In the genomic region with DNA sequence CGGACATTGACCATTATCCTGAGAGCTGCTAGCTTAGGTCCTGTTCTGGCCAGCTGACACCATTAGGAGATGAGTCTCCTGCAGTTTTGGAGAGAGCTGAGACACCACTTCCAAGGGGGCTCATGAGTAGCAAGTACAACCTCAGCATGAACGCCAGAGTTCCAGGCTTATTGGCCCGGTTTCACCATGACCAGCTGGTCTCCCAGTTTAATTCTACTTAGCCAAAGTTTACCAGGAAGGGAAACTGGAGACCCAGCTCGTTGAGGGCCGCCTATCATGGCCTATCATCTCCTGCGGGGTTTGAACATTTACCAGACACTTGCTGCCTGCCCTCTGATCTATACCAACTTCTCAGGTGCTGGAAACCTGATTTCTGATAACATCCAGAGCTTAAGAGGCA, we compare ENCODE assay signal across 9 mouse cellular contexts. TPM values are rescaled to one million over a fixed set of nuclear protein-coding genes. Genes with fewer than 3 reads are reported as not detected.
DNase-seq lines count a peak whose midpoint lies in the region; ATAC-seq lines count a peak whose summit lies in the region.
"Had no signal": no experiment of that assay in that cellular context is flagged by ENCODE, and none has a peak within 500 bp of the region (broad histone marks: within the 10 kb centered on the region; RNA-seq: fewer than 3 reads in every experiment).

No protein-coding gene starts in this region.

- WGBS in neural tube, embryonic 11.5 days, result 51% methylated on average over 6 of the region's 6 CpGs
- 16% methylated on average over 6 of the region's 6 CpGs for WGBS in intestine, embryonic 15.5 days
- WGBS in stomach, embryonic 16.5 days, result 24% methylated on average over 6 of the region's 6 CpGs

- no peak overlapping the region for H3K4me2 ChIP-seq in neural tube, embryonic 11.5 days (ENCODE audit: low read depth)
- peak overlapping the region; percentile 10; the same call in 1 of the 2 replicates for H3K4me2 ChIP-seq in intestine, embryonic 15.5 days (replicated peaks)
- no peak overlapping the region for H3K4me2 ChIP-seq in stomach, embryonic 16.5 days (ENCODE audit: low read depth, low read length)

- H3K36me3 ChIP-seq in neural tube, embryonic 11.5 days (ENCODE audit: control insufficient read depth, insufficient read depth, low read length), result no peaks in the 10 kb centered on the region; the same call in 1 of the 2 replicates
- peaks cover 8% of the 10 kb centered on the region; the same call in 1 of the 2 replicates for H3K36me3 ChIP-seq in intestine, embryonic 15.5 days
- no peaks in the 10 kb centered on the region for H3K36me3 ChIP-seq in stomach, embryonic 16.5 days (ENCODE audit: control insufficient read depth, insufficient read depth, low read length)

- no peak overlapping the region for H3K27ac ChIP-seq in neural tube, embryonic 11.5 days (ENCODE audit: low read depth, low read length)
- H3K27ac ChIP-seq in intestine, embryonic 15.5 days, result peak overlapping the region; percentile 71
- H3K27ac ChIP-seq in stomach, embryonic 16.5 days (ENCODE audit: low read length), result peak overlapping the region; percentile 81

- no peaks in the 10 kb centered on the region for H3K27me3 ChIP-seq in neural tube, embryonic 11.5 days (ENCODE audit: control insufficient read depth, insufficient read depth, low read length)
- no peaks in the 10 kb centered on the region for H3K27me3 ChIP-seq in intestine, embryonic 15.5 days (replicated peaks)
- no peaks in the 10 kb centered on the region for H3K27me3 ChIP-seq in stomach, embryonic 16.5 days (ENCODE audit: control insufficient read depth, insufficient read depth, low read length)

- DNase-seq in cerebellum, postnatal 25 days, result peak; percentile 41 to 45
- no peak for DNase-seq in cerebellum, adult 9-11 months
- no peak for DNase-seq in neural tube, embryonic 11.5 days (ENCODE audit: low spot score)
- DNase-seq in neural tube, embryonic 10.5 days (ENCODE audit: extremely low spot score, low spot score), result no peak
- no peak for DNase-seq in adrenal gland, adult (ENCODE audit: inconsistent age in 2 of 2, low spot score in 1 of 2)

- H3K4me1 ChIP-seq in neural tube, embryonic 11.5 days (ENCODE audit: control insufficient read depth, insufficient read depth, low read length), result peaks cover 66% of the 10 kb centered on the region
- H3K4me1 ChIP-seq in intestine, embryonic 15.5 days (replicated peaks), result peaks cover 87% of the 10 kb centered on the region
- H3K4me1 ChIP-seq in stomach, embryonic 16.5 days (ENCODE audit: control insufficient read depth, insufficient read depth, low read length), result peaks cover 80% of the 10 kb centered on the region

- no peak for ATAC-seq in neural tube, embryonic 11.5 days (ENCODE audit: insufficient read depth, low FRiP score, low TSS enrichment)
- ATAC-seq in intestine, embryonic 15.5 days, result no peak
- no peak for ATAC-seq in stomach, embryonic 16.5 days (ENCODE audit: insufficient read depth, low FRiP score)
- no peak for ATAC-seq in erythroblast, adult 5-6 weeks (replicated peaks; ENCODE audit: low FRiP score, poor library complexity, severe bottlenecking)

- peak overlapping the region; percentile 6; the same call in 1 of the 2 replicates for H3K9ac ChIP-seq in neural tube, embryonic 11.5 days (ENCODE audit: low read length)
- H3K9ac ChIP-seq in intestine, embryonic 15.5 days, result no peak overlapping the region; the same call in 1 of the 2 replicates
- H3K9ac ChIP-seq in stomach, embryonic 16.5 days (ENCODE audit: low read length), result no peak overlapping the region; the same call in 1 of the 2 replicates

- no peaks in the 10 kb centered on the region for H3K9me3 ChIP-seq in neural tube, embryonic 11.5 days (ENCODE audit: control insufficient read depth, low read length)
- no peaks in the 10 kb centered on the region for H3K9me3 ChIP-seq in intestine, embryonic 15.5 days
- H3K9me3 ChIP-seq in stomach, embryonic 16.5 days (replicated peaks; ENCODE audit: control insufficient read depth, low read length), result no peaks in the 10 kb centered on the region

- H3K4me3 ChIP-seq in neural tube, embryonic 11.5 days (ENCODE audit: low read depth, low read length), result no peak overlapping the region
- H3K4me3 ChIP-seq in intestine, embryonic 15.5 days (replicated peaks), result no peak overlapping the region
- no peak overlapping the region for H3K4me3 ChIP-seq in stomach, embryonic 16.5 days (replicated peaks; ENCODE audit: low read length)

RNA-seq across cellular contexts. Expression of gene Lasp1, which starts 8.8 kb away (rescaled TPM):
- 68.8 and 73.1 TPM in 2 replicates for polyA plus RNA-seq in neural tube, embryonic 11.5 days (2014; fragmentation: Nextera tagmentation; extraction: Ambion mirVana)
- 123 and 126 TPM in 2 replicates for polyA plus RNA-seq in intestine, embryonic 15.5 days (2015; fragmentation: Nextera tagmentation; extraction: Ambion mirVana)
- polyA plus RNA-seq in stomach, embryonic 16.5 days (2015; fragmentation: Nextera tagmentation; extraction: Ambion mirVana), result 130 and 143 TPM in 2 replicates
- total RNA-seq in erythroblast, adult 5-6 weeks (2015; ENCODE audit: low replicate concordance), result 31.8 and 54.8 TPM in 2 replicates
- 28.4 and 129 TPM in 2 replicates for total RNA-seq in erythroblast, adult 5-6 weeks (2017; ENCODE audit: low replicate concordance)

RNA-seq across cellular contexts. Expression of gene Rpl23, which starts 25.4 kb away (rescaled TPM):
- polyA plus RNA-seq in neural tube, embryonic 11.5 days (2014; fragmentation: Nextera tagmentation; extraction: Ambion mirVana), result 453 and 457 TPM in 2 replicates
- 530 and 606 TPM in 2 replicates for polyA plus RNA-seq in intestine, embryonic 15.5 days (2015; fragmentation: Nextera tagmentation; extraction: Ambion mirVana)
- 439 and 586 TPM in 2 replicates for polyA plus RNA-seq in stomach, embryonic 16.5 days (2015; fragmentation: Nextera tagmentation; extraction: Ambion mirVana)
- 241 and 306 TPM in 2 replicates for total RNA-seq in erythroblast, adult 5-6 weeks (2015; ENCODE audit: low replicate concordance)
- total RNA-seq in erythroblast, adult 5-6 weeks (2017; ENCODE audit: low replicate concordance), result 280 and 382 TPM in 2 replicates

RNA-seq across cellular contexts. Expression of gene 1700001P01Rik, which starts 31.9 kb away (rescaled TPM):
- not detected in 2 replicates for polyA plus RNA-seq in neural tube, embryonic 11.5 days (2014; fragmentation: Nextera tagmentation; extraction: Ambion mirVana)
- 0.24 TPM in 1 of 2 replicates, not detected in the other for polyA plus RNA-seq in intestine, embryonic 15.5 days (2015; fragmentation: Nextera tagmentation; extraction: Ambion mirVana)
- polyA plus RNA-seq in stomach, embryonic 16.5 days (2015; fragmentation: Nextera tagmentation; extraction: Ambion mirVana), result not detected in 2 replicates
- not detected in 2 replicates for total RNA-seq in erythroblast, adult 5-6 weeks (2015; ENCODE audit: low replicate concordance)
- total RNA-seq in erythroblast, adult 5-6 weeks (2017; ENCODE audit: low replicate concordance), result not detected in 2 replicates
- total RNA-seq: hematopoietic stem cell, adult 5-6 weeks had no signal

RNA-seq across cellular contexts. Expression of gene B230217C12Rik, which starts 33.0 kb away (rescaled TPM):
- polyA plus RNA-seq in neural tube, embryonic 11.5 days (2014; fragmentation: Nextera tagmentation; extraction: Ambion mirVana), result 14.1 and 15.0 TPM in 2 replicates
- polyA plus RNA-seq in intestine, embryonic 15.5 days (2015; fragmentation: Nextera tagmentation; extraction: Ambion mirVana), result 5.2 and 5.3 TPM in 2 replicates
- polyA plus RNA-seq in stomach, embryonic 16.5 days (2015; fragmentation: Nextera tagmentation; extraction: Ambion mirVana), result 3.7 and 3.8 TPM in 2 replicates
- 2.1 TPM in 1 of 2 replicates, not detected in the other for total RNA-seq in erythroblast, adult 5-6 weeks (2015; ENCODE audit: low replicate concordance)
- total RNA-seq in erythroblast, adult 5-6 weeks (2017; ENCODE audit: low replicate concordance), result not detected in 2 replicates

RNA-seq across cellular contexts. Expression of gene Cwc25, which starts 41.3 kb away (rescaled TPM):
- polyA plus RNA-seq in neural tube, embryonic 11.5 days (2014; fragmentation: Nextera tagmentation; extraction: Ambion mirVana), result 13.3 and 13.7 TPM in 2 replicates
- 13.3 and 13.4 TPM in 2 replicates for polyA plus RNA-seq in intestine, embryonic 15.5 days (2015; fragmentation: Nextera tagmentation; extraction: Ambion mirVana)
- polyA plus RNA-seq in stomach, embryonic 16.5 days (2015; fragmentation: Nextera tagmentation; extraction: Ambion mirVana), result 15.0 and 16.3 TPM in 2 replicates
- total RNA-seq in erythroblast, adult 5-6 weeks (2015; ENCODE audit: low replicate concordance), result 7.1 and 15.4 TPM in 2 replicates
- 8.9 and 12.3 TPM in 2 replicates for total RNA-seq in erythroblast, adult 5-6 weeks (2017; ENCODE audit: low replicate concordance)

Comparison
In these comparisons a context has a peak if more than half of its experiments do, and no peak if none do; other contexts are left out.
1. DNase-seq: peak in cerebellum, postnatal 25 days (2 of 2); none in cerebellum, adult 9-11 months (single experiment), neural tube, embryonic 11.5 days (single experiment), neural tube, embryonic 10.5 days (single experiment) and adrenal gland, adult (0 of 2).